Mouse (Mus musculus) embryonic facial prominence, embryonic 12.5 days (tissue): ENCODE data around the gene Tekt1. TPM values are rescaled to one million over a fixed set of nuclear protein-coding genes. Genes with fewer than 3 reads are reported as not detected.
"Not testable (repeated sequence)": the region's sequence is repeated elsewhere in the genome, so short reads cannot be mapped to it uniquely, and the experiment has no call there.

Experiments used
- ATAC-seq: fragments of 200-750 bp; cut with Nextera tagmentation; 2 replicates; pipeline ENCODE4 v1.8.0; 2017; ENCODE audit not compliant: insufficient number of reproducible peaks, insufficient read depth, low FRiP score, low TSS enrichment
- H3K27ac ChIP-seq: fragments of 300-500 bp; sonication (generic); 2 replicates; pipeline ENCODE4 v1.5.1; 2016; ENCODE audit warnings: mild to moderate bottlenecking
- H3K27me3 ChIP-seq: fragments of 300-500 bp; sonication (generic); 2 replicates; pipeline ENCODE4 v1.6.1; 2016; ENCODE audit warnings: mild to moderate bottlenecking, moderate library complexity
- H3K36me3 ChIP-seq: fragments of 300-500 bp; sonication (generic); 2 replicates; pipeline ENCODE4 v1.6.1; 2016; ENCODE audit warnings: mild to moderate bottlenecking
- H3K4me1 ChIP-seq: fragments of 300-500 bp; sonication (generic); 2 replicates; pipeline ENCODE4 v1.6.1; 2016
- H3K4me2 ChIP-seq: fragments of 300-500 bp; sonication (generic); replicated peaks from 2 replicates; pipeline ENCODE4 v1.6.1; 2016; ENCODE audit warnings: mild to moderate bottlenecking, moderate library complexity
- H3K4me3 ChIP-seq: fragments of 300-500 bp; sonication (generic); 2 replicates; pipeline ENCODE4 v1.5.1; 2016; ENCODE audit warnings: mild to moderate bottlenecking
- H3K9ac ChIP-seq: fragments of 300-500 bp; sonication (generic); 2 replicates; pipeline ENCODE4 v1.6.1; 2016; ENCODE audit warnings: mild to moderate bottlenecking, moderate library complexity
- H3K9me3 ChIP-seq: fragments of 300-500 bp; sonication (generic); 2 replicates; pipeline ENCODE4 v1.6.1; 2016; ENCODE audit warnings: mild to moderate bottlenecking, moderate library complexity
- WGBS: fragments of 180-500 bp; shearing (Covaris S2); methylation state at CpG from one replicate; pipeline ENCODE4 v1.1.7; 2016; 5-methylcytosine and 5-hydroxymethylcytosine counted together
- polyA plus RNA-seq: library from polyadenylated mRNA; unstranded; fragments of >200 nt; fragmentation: Nextera tagmentation; extraction: Ambion mirVana; gene quantifications from 2 replicates; pipeline ENCODE4 v1.2.1, GENCODE M21; 2016

Gene Tekt1
- polyA plus RNA-seq, 1 experiment from 2014 or later, result 6.4 TPM

DNA sequence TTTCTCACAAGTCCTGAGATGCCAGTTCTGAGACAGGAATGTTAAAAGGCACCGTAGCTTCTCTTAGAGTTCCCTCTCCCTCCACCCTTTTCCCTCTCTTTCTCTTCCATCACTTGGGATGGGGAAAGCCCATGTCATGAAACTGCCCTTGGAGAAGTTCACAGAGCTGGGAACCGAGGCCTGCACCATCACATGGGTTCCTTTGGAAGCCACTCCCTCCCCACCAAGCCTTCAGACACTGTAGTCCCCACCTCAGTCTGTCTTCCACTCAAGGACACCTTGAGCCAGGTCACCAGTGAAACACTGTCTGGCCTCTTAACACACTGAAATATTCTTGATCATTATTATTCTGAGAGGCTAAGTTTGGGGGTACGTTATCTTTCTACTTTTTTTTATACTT, 9.1 kb downstream of the Tekt1 start:
- WGBS, result 77% methylated on average over 3 of the region's 3 CpGs
- no peaks in the 10 kb centered on the region; the same call in 1 of the 2 replicates for H3K36me3 ChIP-seq
- no peaks in the 10 kb centered on the region for H3K27me3 ChIP-seq
- ATAC-seq, result no peak
- no peak overlapping the region for H3K9ac ChIP-seq
- H3K4me1 ChIP-seq, result peaks cover 11% of the 10 kb centered on the region
- no peak overlapping the region for H3K4me3 ChIP-seq
- no peak overlapping the region for H3K4me2 ChIP-seq
- no peaks in the 10 kb centered on the region for H3K9me3 ChIP-seq
- H3K27ac ChIP-seq, result no peak overlapping the region

DNA sequence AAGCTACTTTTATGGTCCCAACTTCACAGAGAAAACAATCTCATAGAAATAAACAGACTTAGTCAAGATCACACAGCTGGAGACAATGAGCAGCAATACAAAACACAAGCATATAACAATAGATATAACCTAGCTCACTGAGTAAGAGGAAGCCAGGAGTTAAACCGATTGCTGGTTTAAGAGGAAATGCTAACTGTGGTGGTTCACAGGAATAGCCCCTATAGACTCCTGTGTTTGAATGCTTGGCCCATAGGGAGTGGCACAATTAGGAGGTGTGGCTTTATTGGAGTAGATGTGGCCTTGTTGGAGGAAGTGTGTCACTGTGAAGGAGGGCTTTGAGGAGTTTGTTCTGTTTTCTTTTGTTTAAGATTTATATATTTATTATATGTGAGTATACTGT, 10.0 kb downstream of the Tekt1 start:
- Histone ChIP-seq H3K27ac (no peak overlapping the region), H3K36me3 (no peaks in the 10 kb centered on the region; the same call in 1 of the 2 replicates), H3K9me3 (no peaks in the 10 kb centered on the region), H3K9ac (no peak overlapping the region), H3K27me3 (no peaks in the 10 kb centered on the region), H3K4me2 (no peak overlapping the region), H3K4me3 (no peak overlapping the region), H3K4me1 (peaks cover 11% of the 10 kb centered on the region)
- WGBS, result 85% methylated on average over 1 of the region's 1 CpGs
- no peak for ATAC-seq

DNA sequence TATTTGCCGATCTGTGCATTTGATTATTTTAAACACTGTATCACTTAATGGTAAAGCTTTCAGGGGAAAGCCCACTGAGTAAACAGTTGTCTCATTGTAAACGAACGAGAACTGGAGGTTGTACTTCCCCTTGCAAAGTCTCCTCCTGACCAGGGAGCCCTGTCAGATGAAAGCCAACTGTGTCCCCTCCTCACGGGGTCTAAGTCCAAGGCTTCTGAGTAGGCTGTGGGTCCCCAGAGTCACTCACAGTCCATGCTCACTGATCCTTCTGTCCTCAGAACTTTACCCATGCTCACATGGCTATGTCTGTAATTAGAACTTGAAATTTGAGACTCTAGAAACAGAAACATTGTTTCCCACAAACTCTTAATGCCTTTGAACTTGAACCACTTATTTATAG, 12.6 kb downstream of the Tekt1 start:
- Histone ChIP-seq H3K4me1 (peaks cover 5% of the 10 kb centered on the region; the same call in 1 of the 2 replicates), H3K9me3 (no peaks in the 10 kb centered on the region), H3K36me3 (no peaks in the 10 kb centered on the region; the same call in 1 of the 2 replicates), H3K27me3 (no peaks in the 10 kb centered on the region), H3K27ac (no peak overlapping the region), H3K4me3 (no peak overlapping the region), H3K4me2 (no peak overlapping the region), H3K9ac (no peak overlapping the region)
- ATAC-seq, result no peak
- 60% methylated on average over 4 of the region's 4 CpGs for WGBS

DNA sequence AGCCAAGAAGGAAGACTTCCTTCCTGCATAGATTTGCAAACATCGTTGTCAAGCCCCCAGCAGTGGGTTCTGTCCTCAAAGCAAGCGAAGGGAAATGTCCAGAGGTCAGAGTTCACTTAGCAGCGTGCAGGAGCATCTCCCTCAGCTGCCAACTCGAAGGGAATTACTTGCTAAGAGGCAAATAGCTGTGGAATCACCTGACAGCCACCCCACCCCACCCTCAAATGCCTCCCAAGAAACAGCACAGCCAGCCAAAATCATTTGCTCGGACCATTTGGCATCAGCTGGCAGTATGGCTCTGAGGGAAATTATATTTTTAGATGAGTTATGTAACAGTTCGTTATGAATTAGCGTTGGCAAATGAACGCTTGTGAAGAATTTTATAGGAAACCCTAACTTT, 13.2 kb downstream of the Tekt1 start:
- no peak for ATAC-seq
- peaks cover 5% of the 10 kb centered on the region; the same call in 1 of the 2 replicates for H3K4me1 ChIP-seq
- H3K9ac ChIP-seq, result no peak overlapping the region
- whole genome bisulfite sequencing, result 51% methylated on average over 8 of the region's 8 CpGs
- no peaks in the 10 kb centered on the region for H3K9me3 ChIP-seq
- H3K4me2 ChIP-seq, result no peak overlapping the region
- H3K36me3 ChIP-seq, result no peaks in the 10 kb centered on the region; the same call in 1 of the 2 replicates
- no peak overlapping the region for H3K27ac ChIP-seq
- no peaks in the 10 kb centered on the region for H3K27me3 ChIP-seq
- no peak overlapping the region for H3K4me3 ChIP-seq

DNA sequence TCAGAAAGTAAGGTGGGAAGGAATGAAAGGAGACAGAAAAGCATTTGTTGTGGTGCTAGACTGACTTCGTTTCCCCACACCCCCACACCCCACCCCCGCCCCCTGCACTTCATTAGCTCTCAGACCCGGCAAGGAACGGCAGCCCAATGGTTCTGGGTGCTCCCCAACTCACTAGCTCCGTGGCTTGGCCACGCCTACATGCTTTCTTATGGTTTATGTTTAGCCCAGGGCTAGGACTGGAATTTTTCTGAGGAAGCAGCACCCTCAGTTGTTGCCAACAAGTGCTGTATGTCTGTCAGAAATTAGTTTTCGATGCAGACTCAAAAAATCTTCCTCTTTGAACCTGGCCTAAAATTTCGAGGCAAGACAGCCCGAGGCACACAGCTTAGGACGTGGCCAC, 13.7 kb downstream of the Tekt1 start:
- 53% methylated on average over 10 of the region's 10 CpGs for WGBS
- Histone ChIP-seq H3K4me1 (peaks cover 5% of the 10 kb centered on the region; the same call in 1 of the 2 replicates), H3K36me3 (no peaks in the 10 kb centered on the region; the same call in 1 of the 2 replicates), H3K9me3 (no peaks in the 10 kb centered on the region), H3K4me3 (no peak overlapping the region), H3K4me2 (no peak overlapping the region), H3K9ac (no peak overlapping the region), H3K27ac (no peak overlapping the region), H3K27me3 (no peaks in the 10 kb centered on the region)
- no peak for ATAC-seq

DNA sequence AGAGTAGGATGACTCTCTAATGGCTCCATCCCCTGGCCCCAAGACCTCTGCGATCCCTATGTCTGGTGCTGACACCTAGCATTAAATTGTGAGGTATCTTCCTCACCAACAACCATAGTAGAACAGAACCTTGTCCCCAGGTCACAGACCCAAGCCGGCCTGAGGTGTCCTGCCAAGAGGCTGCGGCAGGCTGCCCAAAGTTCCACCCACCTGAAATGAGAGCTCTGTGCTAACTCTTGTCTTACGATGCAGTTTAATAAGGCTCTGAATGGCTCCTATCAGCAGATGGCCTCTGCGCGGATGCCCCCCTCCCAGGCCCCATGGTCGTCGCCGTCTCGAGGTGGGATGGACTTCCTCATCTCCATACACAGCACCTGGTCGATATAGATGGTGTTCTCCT, 17.8 kb downstream of the Tekt1 start:
- no peak overlapping the region for H3K9ac ChIP-seq
- peaks cover 5% of the 10 kb centered on the region; the same call in 1 of the 2 replicates for H3K4me1 ChIP-seq
- no peaks in the 10 kb centered on the region for H3K27me3 ChIP-seq
- no peak overlapping the region for H3K4me3 ChIP-seq
- no peak overlapping the region for H3K4me2 ChIP-seq
- ATAC-seq, result no peak
- H3K27ac ChIP-seq, result no peak overlapping the region
- 92% methylated on average over 11 of the region's 11 CpGs for WGBS
- no peaks in the 10 kb centered on the region for H3K36me3 ChIP-seq
- no peaks in the 10 kb centered on the region for H3K9me3 ChIP-seq

DNA sequence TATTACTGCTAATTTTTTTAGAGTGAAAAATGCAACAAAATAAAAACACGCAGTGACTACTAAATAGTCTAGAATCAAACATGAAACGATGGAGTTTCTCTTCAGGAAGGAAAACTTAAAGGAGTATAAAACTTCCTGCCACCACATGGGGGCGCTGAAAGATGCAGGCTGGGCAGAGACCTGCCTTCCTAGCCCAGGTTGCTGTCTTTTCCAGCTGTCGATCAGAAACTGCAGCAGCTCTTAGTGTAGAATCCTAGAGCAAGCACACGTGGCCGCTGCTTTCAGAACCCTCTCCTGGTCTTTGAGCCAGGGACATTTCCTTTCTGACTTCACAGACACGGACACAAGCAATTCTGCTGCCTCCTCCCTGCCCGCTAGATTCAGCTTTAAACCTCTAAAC, 18.3 kb downstream of the Tekt1 start:
- no peaks in the 10 kb centered on the region for H3K36me3 ChIP-seq
- no peak for ATAC-seq
- H3K9ac ChIP-seq, result no peak overlapping the region
- peaks cover 5% of the 10 kb centered on the region; the same call in 1 of the 2 replicates for H3K4me1 ChIP-seq
- no peak overlapping the region for H3K4me2 ChIP-seq
- H3K27ac ChIP-seq, result no peak overlapping the region
- no peaks in the 10 kb centered on the region for H3K27me3 ChIP-seq
- H3K9me3 ChIP-seq, result no peaks in the 10 kb centered on the region
- H3K4me3 ChIP-seq, result no peak overlapping the region
- 25% methylated on average over 8 of the region's 8 CpGs for WGBS

DNA sequence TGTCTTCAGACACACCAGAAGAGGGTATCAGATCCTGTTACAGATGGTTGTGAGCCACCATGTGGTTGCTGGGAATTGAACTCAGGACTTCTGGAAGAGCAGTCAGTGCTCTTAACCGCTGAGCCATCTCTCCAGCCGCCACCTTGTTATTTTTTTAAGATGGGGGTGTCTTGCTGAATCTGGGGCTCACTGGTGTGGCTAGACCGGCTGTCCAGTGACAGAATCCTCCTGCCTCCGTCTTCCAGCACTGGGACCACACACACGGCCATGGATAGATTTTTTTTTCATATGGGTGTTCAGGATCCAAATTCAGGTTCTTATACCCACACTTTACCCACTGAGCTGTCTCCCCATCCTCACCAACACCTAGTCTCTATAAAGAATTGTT, 19.0 kb downstream of the Tekt1 start:
- not testable (repeated sequence) for H3K4me1 ChIP-seq

DNA sequence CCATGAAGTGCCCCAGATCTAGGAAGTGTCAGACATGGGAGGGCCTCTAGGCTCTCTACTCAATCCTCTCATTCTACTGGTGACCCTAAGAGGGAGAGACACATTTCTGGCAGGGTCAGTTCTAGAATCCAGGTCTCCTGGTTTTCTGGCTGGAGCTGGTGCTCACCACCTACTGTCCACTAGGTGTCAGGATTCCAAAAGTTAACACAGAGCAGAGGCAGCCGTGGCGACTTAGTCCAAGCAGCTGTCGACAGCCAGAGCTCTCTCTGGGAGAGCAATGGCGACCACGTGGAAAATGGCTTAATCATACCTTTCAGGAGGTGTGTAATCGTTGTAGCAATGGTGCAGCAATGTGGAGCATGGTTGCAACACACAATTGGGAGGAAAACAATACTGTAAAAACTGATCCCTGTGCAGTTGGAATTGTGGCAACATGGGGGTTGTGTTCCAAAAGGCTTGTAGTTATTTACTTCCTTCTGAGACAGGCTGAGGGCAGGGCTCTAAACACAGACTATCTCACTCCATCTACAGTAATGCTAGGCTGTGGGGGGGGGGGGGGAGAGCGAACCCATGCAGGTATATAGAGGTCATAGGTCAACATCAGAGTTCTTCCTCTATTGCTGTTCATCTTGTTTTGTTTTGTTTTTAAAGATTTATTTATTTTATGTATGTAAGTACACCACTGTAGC, 19.5 kb downstream of the Tekt1 start:
- Histone ChIP-seq H3K4me1 (peaks cover 6% of the 10 kb centered on the region; the same call in 1 of the 2 replicates), H3K27me3 (no peaks in the 10 kb centered on the region), H3K27ac (no peak overlapping the region), H3K4me3 (no peak overlapping the region), H3K4me2 (peak overlapping the region; percentile 26; the same call in 1 of the 2 replicates), H3K9ac (no peak overlapping the region), H3K9me3 (no peaks in the 10 kb centered on the region), H3K36me3 (no peaks in the 10 kb centered on the region)
- 8% methylated on average over 7 of the region's 7 CpGs for WGBS
- 0 out of 2 replicates have a peak, but pooled peaks have one; percentile 58 for ATAC-seq

More for the DNA sequence above, 19.0 kb downstream of the Tekt1 start:
- not testable (repeated sequence) for H3K4me3 ChIP-seq, ATAC-seq, H3K27ac ChIP-seq, H3K4me2 ChIP-seq, H3K9me3 ChIP-seq, H3K27me3 ChIP-seq, H3K9ac ChIP-seq, H3K36me3 ChIP-seq
- 85% methylated on average over 5 of the region's 5 CpGs for WGBS

DNA sequence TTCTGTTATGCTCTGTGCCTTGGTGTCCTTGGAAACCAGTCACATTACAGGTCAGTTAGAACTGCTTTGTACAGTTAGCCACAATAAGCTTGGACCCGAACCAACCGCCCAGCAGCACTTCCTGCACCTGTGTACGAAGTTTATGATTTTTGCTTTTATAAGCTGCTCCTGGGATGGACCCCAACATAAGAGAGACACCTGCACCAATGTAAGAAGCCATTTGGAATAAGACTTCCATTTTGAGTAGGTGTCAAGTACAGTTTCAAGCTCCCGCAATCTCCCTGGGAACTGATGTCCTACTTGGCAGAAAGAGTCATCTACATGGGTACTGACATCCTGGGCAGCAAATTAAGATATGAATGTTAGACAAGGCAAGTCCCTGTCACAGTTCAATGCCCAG, 22.5 kb downstream of the Tekt1 start:
- peaks cover 6% of the 10 kb centered on the region; the same call in 1 of the 2 replicates for H3K4me1 ChIP-seq
- H3K27ac ChIP-seq, result no peak overlapping the region
- no peaks in the 10 kb centered on the region for H3K27me3 ChIP-seq
- H3K36me3 ChIP-seq, result no peaks in the 10 kb centered on the region
- ATAC-seq, result no peak
- no peak overlapping the region for H3K9ac ChIP-seq
- H3K4me3 ChIP-seq, result no peak overlapping the region
- no peak overlapping the region for H3K4me2 ChIP-seq
- WGBS, result 81% methylated on average over 4 of the region's 4 CpGs
- no peaks in the 10 kb centered on the region for H3K9me3 ChIP-seq

DNA sequence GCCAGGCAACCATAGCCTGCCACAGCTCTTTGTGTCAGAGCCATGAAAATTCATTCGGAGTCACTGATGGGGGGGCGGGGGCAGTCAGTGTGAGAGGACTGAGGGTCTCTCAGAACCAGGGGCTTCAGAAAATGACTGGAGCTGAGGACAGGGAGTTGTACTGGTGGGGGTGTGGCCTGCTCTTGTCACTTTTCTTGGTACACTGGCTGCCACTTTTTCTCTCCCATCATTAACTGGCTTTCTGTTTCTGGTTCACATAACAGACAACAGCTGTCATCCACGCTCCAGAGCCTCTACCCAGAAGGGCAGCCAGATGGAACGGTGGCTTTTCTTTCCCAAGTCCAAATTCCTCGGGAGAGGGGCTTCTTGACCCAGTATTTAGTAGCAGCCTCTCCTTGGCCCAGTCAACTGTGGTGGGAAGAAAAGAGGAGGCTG, 23.8 kb downstream of the Tekt1 start:
- H3K36me3 ChIP-seq, result no peaks in the 10 kb centered on the region
- no peaks in the 10 kb centered on the region for H3K9me3 ChIP-seq
- no peak overlapping the region for H3K4me2 ChIP-seq
- no peak overlapping the region for H3K4me3 ChIP-seq
- no peak overlapping the region for H3K9ac ChIP-seq
- H3K27ac ChIP-seq, result no peak overlapping the region
- ATAC-seq, result no peak
- 42% methylated on average over 5 of the region's 5 CpGs for WGBS
- peaks cover 6% of the 10 kb centered on the region; the same call in 1 of the 2 replicates for H3K4me1 ChIP-seq
- no peaks in the 10 kb centered on the region for H3K27me3 ChIP-seq

DNA sequence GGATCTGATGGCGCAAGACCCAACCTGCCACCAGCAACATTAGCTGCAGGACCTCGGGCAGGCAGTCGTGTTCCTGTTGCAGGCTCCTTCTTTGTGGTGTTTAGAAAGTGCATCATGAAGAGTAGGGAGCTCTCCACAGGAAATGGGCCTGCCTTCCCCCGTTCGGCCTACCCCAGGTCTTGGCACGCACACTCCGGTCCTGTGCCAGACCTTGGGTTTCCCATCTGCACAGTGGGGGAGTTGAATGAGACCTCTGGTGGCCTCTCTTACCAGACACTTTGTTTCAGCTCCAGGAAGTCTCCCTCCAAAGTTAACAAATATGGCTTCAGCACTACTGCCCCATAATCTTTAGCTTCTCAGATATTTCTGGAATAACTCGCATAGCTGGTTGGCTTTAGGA, 25.5 kb downstream of the Tekt1 start:
- Histone ChIP-seq H3K27ac (no peak overlapping the region), H3K9ac (no peak overlapping the region), H3K9me3 (no peaks in the 10 kb centered on the region), H3K36me3 (no peaks in the 10 kb centered on the region), H3K4me2 (no peak overlapping the region), H3K4me3 (no peak overlapping the region), H3K27me3 (no peaks in the 10 kb centered on the region), H3K4me1 (peaks cover 6% of the 10 kb centered on the region; the same call in 1 of the 2 replicates)
- WGBS, result 80% methylated on average over 8 of the region's 8 CpGs
- ATAC-seq, result no peak
